Mouse (Mus musculus): Measurements from ENCODE around the gene Drc1. TPM values are rescaled to one million over a fixed set of nuclear protein-coding genes. Genes with fewer than 3 reads are reported as not detected.
A peak's percentile ranks its signal among the peaks of the same experiment; 100 is the strongest.

The Drc1 gene
- total and polyA plus RNA-seq, 2 experiments from 2014 or later: 5.9 to 11.2 TPM

DNA sequence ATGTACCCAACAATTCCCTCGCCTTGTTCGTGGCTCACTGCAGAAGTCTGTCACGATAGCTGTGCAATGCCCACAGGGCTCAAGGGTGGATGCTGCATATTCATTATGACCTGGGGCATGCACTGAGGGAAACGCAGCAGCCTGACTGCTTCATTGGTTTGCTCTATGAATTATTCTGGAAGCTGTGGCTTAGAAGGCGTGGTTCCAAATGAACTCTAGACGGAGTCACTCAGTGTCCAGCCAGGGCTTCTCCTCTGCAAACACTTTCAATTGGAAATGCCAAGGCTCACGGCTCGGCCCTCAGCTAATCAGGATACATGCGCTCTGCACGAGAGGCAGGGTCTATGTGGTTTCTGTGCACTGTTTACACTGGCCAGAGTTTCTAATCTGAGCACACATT, 130.3 kb downstream of the Drc1 start:
- Histone ChIP-seq H3K9ac (replicated peaks; ENCODE audit: low read length, poor library complexity, severe bottlenecking) (no peak overlapping the region), H3K27ac (ENCODE audit: low read depth, low read length) (no peak overlapping the region), H3K4me2 (ENCODE audit: low read depth, low read length, poor library complexity, severe bottlenecking) (no peak overlapping the region), H3K27me3 (ENCODE audit: insufficient read depth, low read length) (no peaks in the 10 kb centered on the region), H3K36me3 (ENCODE audit: insufficient read depth, low read length) (no peaks in the 10 kb centered on the region), H3K9me3 (ENCODE audit: low read length) (no peaks in the 10 kb centered on the region), H3K4me3 (ENCODE audit: low read depth, low read length) (no peak overlapping the region), H3K4me1 (ENCODE audit: insufficient read depth, low read length) (peaks cover 6% of the 10 kb centered on the region)
- 49% methylated on average over 10 of the region's 10 CpGs for WGBS
- no peak for TF ChIP-seq CTCF (IDR thresholded peaks at IDR 0.05)
- ATAC-seq (ENCODE audit: low FRiP score): no peak
- no peak for DNase-seq (ENCODE audit: low spot score)

DNA sequence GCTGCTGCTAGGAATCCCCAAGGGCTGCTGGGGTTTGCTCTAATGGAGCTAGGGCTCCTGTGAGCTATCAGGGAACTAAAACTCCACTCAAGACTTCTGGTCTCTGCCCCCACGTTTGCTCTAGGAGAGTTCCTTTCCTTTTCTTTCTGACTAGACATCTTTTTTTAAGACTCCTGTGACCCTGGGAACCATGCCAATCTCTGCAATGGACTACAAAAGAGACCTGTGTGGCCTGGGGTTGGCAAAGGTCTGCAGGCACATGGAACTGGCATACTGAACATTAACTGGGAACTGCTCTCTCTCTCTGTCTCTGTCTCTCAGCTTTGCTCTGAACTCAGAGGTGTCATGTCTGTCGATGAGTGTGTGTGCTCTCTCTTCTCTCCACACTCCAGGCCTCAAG, 134.2 kb downstream of the Drc1 start:
- Histone ChIP-seq H3K27me3 (ENCODE audit: insufficient read depth, low read length) (no peaks in the 10 kb centered on the region), H3K4me2 (ENCODE audit: low read depth, low read length, poor library complexity, severe bottlenecking) (no peak overlapping the region), H3K36me3 (ENCODE audit: insufficient read depth, low read length) (no peaks in the 10 kb centered on the region), H3K9ac (replicated peaks; ENCODE audit: low read length, poor library complexity, severe bottlenecking) (no peak overlapping the region), H3K27ac (ENCODE audit: low read depth, low read length) (no peak overlapping the region), H3K4me3 (ENCODE audit: low read depth, low read length) (no peak overlapping the region), H3K9me3 (ENCODE audit: low read length) (no peaks in the 10 kb centered on the region), H3K4me1 (ENCODE audit: insufficient read depth, low read length) (peaks cover 4% of the 10 kb centered on the region; the same call in 1 of the 2 replicates)
- no peak for TF ChIP-seq CTCF (IDR thresholded peaks at IDR 0.05)
- ATAC-seq (ENCODE audit: low FRiP score) (no peak), DNase-seq (ENCODE audit: low spot score) (no peak)
- WGBS: 48% methylated on average over 2 of the region's 2 CpGs

DNA sequence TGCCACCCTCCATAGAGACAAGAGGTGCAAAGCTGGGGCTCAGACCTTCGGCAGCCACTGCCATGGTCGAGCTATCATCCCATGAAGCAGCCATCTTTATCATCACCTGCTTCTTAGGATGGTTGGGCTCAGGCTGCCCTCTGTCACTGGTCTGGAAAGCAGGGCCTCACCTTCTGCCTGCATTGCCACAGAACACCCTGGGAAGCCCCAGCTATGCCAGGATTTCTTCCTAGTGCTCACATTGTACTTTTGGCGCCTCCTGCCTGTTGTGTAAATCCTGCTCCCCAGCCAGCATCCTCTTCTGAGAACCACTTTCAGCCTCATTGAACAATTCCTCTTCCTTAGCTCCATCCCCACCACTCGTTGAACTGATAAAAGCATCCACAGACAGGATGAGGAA, 134.7 kb downstream of the Drc1 start:
- no peak for TF ChIP-seq CTCF (IDR thresholded peaks at IDR 0.05)
- DNase-seq (ENCODE audit: low spot score) (peak; percentile 6), ATAC-seq (ENCODE audit: low FRiP score) (no peak)
- Histone ChIP-seq H3K27me3 (ENCODE audit: insufficient read depth, low read length) (no peaks in the 10 kb centered on the region), H3K9ac (replicated peaks; ENCODE audit: low read length, poor library complexity, severe bottlenecking) (no peak overlapping the region), H3K36me3 (ENCODE audit: insufficient read depth, low read length) (no peaks in the 10 kb centered on the region), H3K4me1 (ENCODE audit: insufficient read depth, low read length) (peaks cover 4% of the 10 kb centered on the region; the same call in 1 of the 2 replicates), H3K4me3 (ENCODE audit: low read depth, low read length) (no peak overlapping the region), H3K4me2 (ENCODE audit: low read depth, low read length, poor library complexity, severe bottlenecking) (no peak overlapping the region), H3K9me3 (ENCODE audit: low read length) (no peaks in the 10 kb centered on the region), H3K27ac (ENCODE audit: low read depth, low read length) (no peak overlapping the region)
- WGBS: 61% methylated on average over 4 of the region's 4 CpGs

Other genes starting within 250 kb of the Drc1 start
- 9.1 and 11.3 TPM in 2 replicates for gene Tyms, start 207.8 kb upstream of the Drc1 start, total RNA-seq (2014; rRNA removed)
- gene Tyms, start 207.8 kb upstream of the Drc1 start, polyA plus RNA-seq (2015; fragmentation: Nextera tagmentation; extraction: Ambion mirVana): 17.8 and 21.2 TPM in 2 replicates
- gene Garem2, start 176.2 kb upstream of the Drc1 start, total RNA-seq (2014; rRNA removed): 18.1 and 20.6 TPM in 2 replicates
- gene Garem2, start 176.2 kb upstream of the Drc1 start, polyA plus RNA-seq (2015; fragmentation: Nextera tagmentation; extraction: Ambion mirVana): 8.9 and 9.9 TPM in 2 replicates
- gene 3110082J24Rik, start 175.3 kb upstream of the Drc1 start, total RNA-seq (2014; rRNA removed): 3.3 and 4.3 TPM in 2 replicates
- gene 3110082J24Rik, start 175.3 kb upstream of the Drc1 start, polyA plus RNA-seq (2015; fragmentation: Nextera tagmentation; extraction: Ambion mirVana): 2.6 and 3.8 TPM in 2 replicates
- 42.3 and 54.1 TPM in 2 replicates for gene Hadha, start 126.2 kb upstream of the Drc1 start, total RNA-seq (2014; rRNA removed)
- gene Hadha, start 126.2 kb upstream of the Drc1 start, polyA plus RNA-seq (2015; fragmentation: Nextera tagmentation; extraction: Ambion mirVana): 58.7 and 59.8 TPM in 2 replicates
- 49.9 and 56.8 TPM in 2 replicates for gene Hadhb, start 126.1 kb upstream of the Drc1 start, total RNA-seq (2014; rRNA removed)
- 41.1 and 47.0 TPM in 2 replicates for gene Hadhb, start 126.1 kb upstream of the Drc1 start, polyA plus RNA-seq (2015; fragmentation: Nextera tagmentation; extraction: Ambion mirVana)
- gene Adgrf3, start 75.7 kb upstream of the Drc1 start, total RNA-seq (2014; rRNA removed): 0.14 TPM in 1 of 2 replicates, not detected in the other
- not detected in 2 replicates for gene Adgrf3, start 75.7 kb upstream of the Drc1 start, polyA plus RNA-seq (2015; fragmentation: Nextera tagmentation; extraction: Ambion mirVana)
- gene Selenoi, start 48.8 kb upstream of the Drc1 start, total RNA-seq (2014; rRNA removed): 99.1 and 113 TPM in 2 replicates
- gene Selenoi, start 48.8 kb upstream of the Drc1 start, polyA plus RNA-seq (2015; fragmentation: Nextera tagmentation; extraction: Ambion mirVana): 24.3 and 26.8 TPM in 2 replicates
- 6.1 and 9.9 TPM in 2 replicates for gene Otof, start 180.5 kb downstream of the Drc1 start, total RNA-seq (2014; rRNA removed)
- 4.7 and 4.9 TPM in 2 replicates for gene Otof, start 180.5 kb downstream of the Drc1 start, polyA plus RNA-seq (2015; fragmentation: Nextera tagmentation; extraction: Ambion mirVana)
- 1.4 and 1.6 TPM in 2 replicates for gene 1700001C02Rik, start 184.7 kb downstream of the Drc1 start, total RNA-seq (2014; rRNA removed)
- 2.9 and 3.4 TPM in 2 replicates for gene 1700001C02Rik, start 184.7 kb downstream of the Drc1 start, polyA plus RNA-seq (2015; fragmentation: Nextera tagmentation; extraction: Ambion mirVana)

Measured in midbrain, postnatal 0 days (tissue).